Mouse (Mus musculus): Measurements from ENCODE around the gene Rpl36al.
A peak's percentile ranks its signal among the peaks of the same experiment; 100 is the strongest.

Rpl36al gene

GRCm38 (mm10) chr12:69183583-69184308, at the start of gene Rpl36al, which contains the start of gene Mgat2:
Gene Rpl36al (minus strand): TSS chr12:69184083.
Gene Mgat2 (plus strand): TSS chr12:69184157.
- DNase-seq (ENCODE audit: low spot score in 2 of 2): peak; percentile 99

DNA sequence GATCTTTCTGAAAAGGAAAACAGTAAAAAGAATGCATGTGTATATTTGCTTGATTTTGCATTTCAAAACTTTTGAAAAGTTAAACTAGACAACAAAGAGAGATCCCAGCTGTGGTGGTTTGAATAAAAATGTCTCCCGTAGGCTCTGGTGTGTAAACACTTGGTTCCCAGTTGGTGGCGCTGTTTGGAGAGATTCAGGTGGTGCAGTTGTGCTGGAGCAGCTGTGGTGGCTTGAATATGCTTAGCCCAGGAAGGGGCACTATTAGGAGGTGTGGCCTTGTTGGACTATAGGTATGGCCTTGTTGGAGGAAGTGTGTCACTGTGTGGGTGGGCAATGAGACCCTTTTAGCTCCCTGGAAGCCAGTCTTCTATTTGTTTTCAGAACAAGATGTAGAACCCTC, 45.4 kb upstream of the Rpl36al start:
- no peak for DNase-seq (ENCODE audit: low spot score in 2 of 2)

GRCm38 (mm10) chr12:69227776-69228466, 44.0 kb upstream of the Rpl36al start, which contains the start of gene Pole2:
Gene Pole2 (minus strand): TSS chr12:69228195.
- peak; percentile 58 to 72 for DNase-seq (ENCODE audit: low spot score in 2 of 2)

GRCm38 (mm10) chr12:69220613-69221277, 36.9 kb upstream of the Rpl36al start:
- no peak for DNase-seq (ENCODE audit: low spot score in 2 of 2)

GRCm38 (mm10) chr12:69216587-69216986, 32.7 kb upstream of the Rpl36al start:
- DNase-seq (ENCODE audit: low spot score in 2 of 2): no peak

- no peak for DNase-seq (ENCODE audit: low spot score in 2 of 2)
Observed at GRCm38 (mm10) chr12:69215000-69215785, 31.3 kb upstream of the Rpl36al start.

- no peak for DNase-seq (ENCODE audit: low spot score in 2 of 2)
Observed at GRCm38 (mm10) chr12:69214393-69214792, 30.5 kb upstream of the Rpl36al start.

DNA sequence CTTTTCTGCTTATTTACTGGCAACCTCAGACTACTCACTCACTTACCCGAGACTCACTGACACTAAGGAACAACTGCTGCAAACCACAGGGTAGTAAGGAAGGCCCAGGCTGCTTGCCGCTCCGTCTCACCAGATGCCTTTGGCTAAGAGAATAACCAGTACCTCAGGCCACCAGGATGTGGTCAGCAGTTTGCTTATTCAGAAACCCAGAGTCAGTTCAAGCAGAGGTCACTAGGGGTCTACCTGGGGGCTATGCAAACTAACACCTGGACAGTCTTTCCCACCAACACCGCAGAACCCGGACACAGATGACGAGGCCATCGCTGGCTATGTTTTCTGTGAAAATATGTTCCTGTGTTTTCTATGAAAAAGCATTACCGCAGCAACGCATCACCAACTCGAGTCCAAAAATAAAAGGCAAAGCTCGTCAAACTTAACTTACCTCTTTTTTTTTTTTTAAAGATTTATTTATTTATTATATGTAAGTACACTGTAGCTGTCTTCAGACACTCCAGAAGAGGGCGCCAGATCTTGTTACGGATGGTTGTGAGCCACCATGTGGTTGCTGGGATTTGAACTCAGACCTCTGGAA, 29.4 kb upstream of the Rpl36al start:
- DNase-seq (ENCODE audit: low spot score in 2 of 2): no peak

DNA sequence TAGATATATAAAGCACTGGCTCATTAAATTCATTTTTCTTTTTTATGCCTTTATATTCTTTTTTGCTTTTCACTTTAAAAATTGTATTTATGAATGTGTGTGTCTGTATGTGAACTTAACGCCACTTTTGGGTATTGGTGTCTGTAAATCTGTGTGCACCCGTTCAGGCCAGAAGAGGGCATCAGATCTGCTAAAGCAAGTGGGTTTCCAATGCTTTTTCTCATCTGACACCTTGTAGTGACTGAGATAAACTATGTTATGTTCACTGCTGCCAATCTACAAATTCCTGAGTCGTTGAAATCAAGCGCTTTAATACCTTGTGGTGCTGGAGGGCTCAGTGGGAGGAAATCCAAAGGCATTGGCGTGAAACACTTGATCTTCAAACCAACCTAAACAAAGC, 27.2 kb upstream of the Rpl36al start:
- DNase-seq (ENCODE audit: low spot score in 2 of 2): no peak

GRCm38 (mm10) chr12:69210056-69210979, 26.4 kb upstream of the Rpl36al start:
- DNase-seq (ENCODE audit: low spot score in 2 of 2): no peak

- no peak for DNase-seq (ENCODE audit: low spot score in 2 of 2)
Observed at GRCm38 (mm10) chr12:69208520-69208919, 24.6 kb upstream of the Rpl36al start.

GRCm38 (mm10) chr12:69207926-69208325, 24.0 kb upstream of the Rpl36al start:
- no peak for DNase-seq (ENCODE audit: low spot score in 2 of 2)

DNA sequence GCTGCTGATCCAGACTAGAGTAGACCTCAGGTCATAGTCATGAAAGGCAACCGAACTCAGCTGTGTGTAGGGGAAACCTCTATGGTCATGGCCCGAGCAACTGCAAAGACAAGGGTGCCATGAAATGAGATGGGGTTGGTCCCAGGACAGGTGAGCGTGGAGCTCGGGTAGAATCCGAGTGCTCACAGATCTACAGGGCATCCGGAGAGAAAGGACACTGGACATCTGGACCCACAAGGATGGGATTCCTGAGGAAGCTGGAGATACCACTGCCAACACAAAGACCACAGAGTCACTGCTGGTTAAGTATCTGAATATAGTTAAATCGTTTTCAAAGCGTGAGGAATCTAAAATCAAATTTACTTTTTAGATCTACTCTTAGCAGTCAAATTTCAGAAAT, 23.5 kb upstream of the Rpl36al start:
- no peak for DNase-seq (ENCODE audit: low spot score in 2 of 2)

- DNase-seq (ENCODE audit: low spot score in 2 of 2): no peak
Observed at GRCm38 (mm10) chr12:69204052-69204833, 20.4 kb upstream of the Rpl36al start, which contains the start of gene Gm49384. Gene Gm49384 (minus strand): TSS chr12:69204267.

- DNase-seq (ENCODE audit: low spot score in 2 of 2): no peak
Observed at GRCm38 (mm10) chr12:69198985-69199384, 15.1 kb upstream of the Rpl36al start.

DNA sequence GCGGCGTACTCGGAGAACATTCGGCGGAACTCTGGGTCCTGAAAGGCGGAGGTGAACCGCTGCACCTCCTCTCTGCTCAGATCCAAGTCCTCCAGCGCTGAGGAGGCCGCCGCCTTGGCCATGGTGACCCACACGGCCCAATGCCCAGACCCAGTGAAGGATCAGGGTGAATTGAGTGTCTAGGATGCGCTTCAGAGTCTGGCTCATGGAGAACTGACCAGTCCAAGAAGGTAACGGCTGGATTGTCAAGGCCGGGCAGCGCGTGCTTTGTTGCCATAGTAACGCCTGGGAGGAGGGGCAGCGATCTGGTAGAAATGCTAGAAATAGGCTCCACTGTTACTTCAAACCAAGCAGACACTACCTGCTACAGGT, 14.3 kb upstream of the Rpl36al start, which contains the start of gene Dnaaf2:
Gene Dnaaf2 (minus strand): TSS at position 266 of the 372 bp plus-strand sequence.
- DNase-seq (ENCODE audit: low spot score in 2 of 2): peak in 1 of 2 experiments; percentile 35

DNA sequence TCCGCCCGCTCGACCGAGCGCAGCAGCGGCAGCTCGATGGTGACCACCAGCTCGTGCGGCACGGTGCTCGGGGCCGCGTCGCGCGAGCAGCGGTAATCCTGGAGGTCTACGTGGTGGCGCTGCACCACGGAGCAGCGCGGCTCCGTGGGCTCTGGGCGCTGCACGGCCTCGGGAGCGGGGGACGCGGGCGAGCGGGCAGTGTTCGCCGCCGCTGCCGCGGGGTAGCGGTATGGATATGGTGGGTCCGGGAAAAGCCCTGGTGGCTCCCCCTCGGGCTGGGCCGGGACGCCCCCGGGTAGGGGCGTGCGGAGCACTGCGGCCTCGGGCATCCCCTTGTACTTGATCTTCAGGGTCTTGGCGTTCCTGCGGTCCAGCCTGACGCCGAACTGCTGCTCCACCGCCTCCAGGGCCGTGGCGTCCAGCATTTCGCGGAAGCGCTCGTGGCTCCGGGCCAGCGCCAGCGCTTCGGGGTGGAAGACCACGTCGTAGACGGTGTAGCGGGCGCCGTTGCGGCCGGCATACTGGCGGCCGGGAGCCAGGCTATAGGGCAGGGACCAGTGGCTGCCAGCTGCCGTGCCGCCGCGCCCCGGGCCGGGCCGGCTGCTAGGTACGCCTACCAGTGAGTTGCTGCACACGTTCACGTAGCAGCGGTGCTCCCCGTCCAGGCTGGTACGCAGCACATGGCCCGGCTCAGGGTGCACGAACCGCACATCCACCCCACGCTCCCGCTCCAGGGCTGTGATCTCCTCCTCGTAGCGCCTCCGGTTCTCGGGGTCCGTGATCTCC, 13.7 kb upstream of the Rpl36al start:
- peak; percentile 10 to 39 for DNase-seq (ENCODE audit: low spot score in 2 of 2)

All from frontal cortex, postnatal 25 days (tissue).